Mouse (Mus musculus) spleen, postnatal 10 days (tissue): ENCODE measurements around the gene Ciart.
A peak's percentile ranks its signal among the peaks of the same experiment; 100 is the strongest.
"Not testable (repeated sequence)": the region's sequence is repeated elsewhere in the genome, so short reads cannot be mapped to it uniquely, and the experiment has no call there.

Source experiments
- DNase-seq, 2 experiments: peaks; one replicate each; pipeline ENCODE4 v3.0.0; 2021 to 2022; ENCODE audit warnings: low spot score in 2 of 2

Ciart gene

GRCm38 (mm10) chr3:95881979-95882815 is at the start of gene Ciart:
Gene Ciart, minus strand, starts transcription at chr3:95882251.
- peak; percentile 65 to 85 for DNase-seq

- no peak for DNase-seq
Measured at GRCm38 (mm10) chr3:95931471-95931870, 49.4 kb upstream of the Ciart start.

- DNase-seq = peak in 1 of 2 experiments; percentile 29
Measured at GRCm38 (mm10) chr3:95930471-95930789, 48.4 kb upstream of the Ciart start.

GRCm38 (mm10) chr3:95929581-95930470 is 47.8 kb upstream of the Ciart start:
- DNase-seq = peak; percentile 76 to 81

- peak; percentile 96 to 97 for DNase-seq
Measured at GRCm38 (mm10) chr3:95928658-95929503, 46.8 kb upstream of the Ciart start, which contains the start of gene Anp32e. Gene Anp32e, plus strand, starts transcription at chr3:95929246.

- DNase-seq = no peak
Measured at GRCm38 (mm10) chr3:95928261-95928657, 46.2 kb upstream of the Ciart start.

GRCm38 (mm10) chr3:95925087-95925486 is 43.0 kb upstream of the Ciart start:
- no peak for DNase-seq

GRCm38 (mm10) chr3:95924185-95924584 is 42.1 kb upstream of the Ciart start:
- no peak for DNase-seq

GRCm38 (mm10) chr3:95923429-95923828 is 41.4 kb upstream of the Ciart start:
- not testable (repeated sequence) for DNase-seq

- not testable (repeated sequence) for DNase-seq
Measured at GRCm38 (mm10) chr3:95920532-95920931, 38.5 kb upstream of the Ciart start.

- DNase-seq = no peak
Measured at GRCm38 (mm10) chr3:95916760-95917159, 34.7 kb upstream of the Ciart start.

GRCm38 (mm10) chr3:95914706-95915105 is 32.7 kb upstream of the Ciart start:
- DNase-seq = no peak

- DNase-seq = no peak
Measured at GRCm38 (mm10) chr3:95907613-95908012, 25.6 kb upstream of the Ciart start.

- DNase-seq = peak in 1 of 2 experiments; percentile 78
Measured at GRCm38 (mm10) chr3:95906860-95907259, 24.8 kb upstream of the Ciart start.

GRCm38 (mm10) chr3:95905940-95906492 is 24.0 kb upstream of the Ciart start:
- peak in 1 of 2 experiments; percentile 60 for DNase-seq

GRCm38 (mm10) chr3:95905146-95905939 is 23.3 kb upstream of the Ciart start:
- peak in 1 of 2 experiments; percentile 35 for DNase-seq

- DNase-seq = no peak
Measured at GRCm38 (mm10) chr3:95904568-95904967, 22.5 kb upstream of the Ciart start, which contains the start of gene Car14. Gene Car14, minus strand, starts transcription at chr3:95904691.

GRCm38 (mm10) chr3:95903753-95904502 is 21.9 kb upstream of the Ciart start:
- DNase-seq = no peak

GRCm38 (mm10) chr3:95902643-95903042 is 20.6 kb upstream of the Ciart start:
- no peak for DNase-seq

- DNase-seq = no peak
Measured at GRCm38 (mm10) chr3:95902373-95902625, 20.2 kb upstream of the Ciart start.
